Mouse (Mus musculus) neural tube, embryonic 13.5 days (tissue): ENCODE measurements at regions not wholly inside any gene's neighbourhood (a gene's known extent, or its start where the extent isn't known, plus 50 kb on each side); places are given as distances from the start of the nearest gene placed in this dataset.

ENCODE experiments used
- ATAC-seq: fragments of 200-750 bp; cut with Nextera tagmentation; 2 replicates; pipeline ENCODE4 v1.8.0; 2017; ENCODE audit warnings: low read depth, mild to moderate bottlenecking, moderate TSS enrichment, moderate library complexity
- H3K27ac ChIP-seq: fragments of 300-500 bp; sonication (generic); replicated peaks from 2 replicates; pipeline ENCODE4 v1.5.1; 2015; ENCODE audit warnings: moderate library complexity, mild to moderate bottlenecking, inconsistent platforms
- H3K27me3 ChIP-seq: fragments of 300-500 bp; sonication (generic); 2 replicates; pipeline ENCODE4 v1.6.1; 2015; ENCODE audit warnings: mild to moderate bottlenecking, inconsistent platforms
- H3K36me3 ChIP-seq: fragments of 300-500 bp; sonication (generic); 2 replicates; pipeline ENCODE4 v1.6.1; 2015; ENCODE audit warnings: mild to moderate bottlenecking, inconsistent platforms
- H3K4me1 ChIP-seq: fragments of 300-500 bp; sonication (generic); replicated peaks from 2 replicates; pipeline ENCODE4 v1.6.1; 2015; ENCODE audit warnings: inconsistent platforms
- H3K4me2 ChIP-seq: fragments of 300-500 bp; sonication (generic); 2 replicates; pipeline ENCODE4 v1.6.1; 2015; ENCODE audit warnings: inconsistent platforms, mild to moderate bottlenecking, moderate library complexity
- H3K4me3 ChIP-seq: fragments of 300-500 bp; sonication (generic); 2 replicates; pipeline ENCODE4 v1.5.1; 2015; ENCODE audit warnings: mild to moderate bottlenecking, inconsistent platforms
- H3K9ac ChIP-seq: fragments of 300-500 bp; sonication (generic); 2 replicates; pipeline ENCODE4 v1.6.1; 2015; ENCODE audit warnings: moderate library complexity, mild to moderate bottlenecking, inconsistent platforms
- H3K9me3 ChIP-seq: fragments of 300-500 bp; sonication (generic); 2 replicates; pipeline ENCODE4 v1.6.1; 2016; ENCODE audit warnings: inconsistent platforms
- WGBS: fragments of 180-500 bp; shearing (Covaris S2); methylation state at CpG from one replicate; pipeline ENCODE4 v1.1.7; 2015; 5-methylcytosine and 5-hydroxymethylcytosine counted together

DNA sequence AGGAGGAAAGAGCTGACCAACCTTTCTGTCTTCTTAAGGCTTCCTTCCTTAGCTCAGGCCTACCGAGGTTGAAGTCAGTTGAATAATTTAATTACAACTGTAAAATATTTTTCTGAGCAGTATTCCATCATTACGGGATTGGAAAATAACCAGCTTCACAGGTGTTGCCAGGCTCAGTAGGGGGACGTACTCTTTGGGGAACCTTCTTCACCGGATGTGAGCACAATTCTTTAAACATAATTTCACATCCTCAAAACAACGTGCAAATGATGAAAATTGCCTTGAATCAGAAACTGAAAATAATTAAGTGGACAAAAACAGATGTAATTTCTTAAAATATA lies 515.9 kb downstream of the Tns3 start:
- H3K36me3 ChIP-seq = no peaks in the 10 kb centered on the region
- H3K27me3 ChIP-seq = no peaks in the 10 kb centered on the region
- no peaks in the 10 kb centered on the region for H3K4me1 ChIP-seq
- no peak overlapping the region for H3K27ac ChIP-seq
- WGBS = 87% methylated on average over 5 of the region's 5 CpGs
- no peaks in the 10 kb centered on the region for H3K9me3 ChIP-seq
- no peak overlapping the region for H3K9ac ChIP-seq
- no peak overlapping the region for H3K4me2 ChIP-seq
- ATAC-seq = no peak
- H3K4me3 ChIP-seq = no peak overlapping the region

DNA sequence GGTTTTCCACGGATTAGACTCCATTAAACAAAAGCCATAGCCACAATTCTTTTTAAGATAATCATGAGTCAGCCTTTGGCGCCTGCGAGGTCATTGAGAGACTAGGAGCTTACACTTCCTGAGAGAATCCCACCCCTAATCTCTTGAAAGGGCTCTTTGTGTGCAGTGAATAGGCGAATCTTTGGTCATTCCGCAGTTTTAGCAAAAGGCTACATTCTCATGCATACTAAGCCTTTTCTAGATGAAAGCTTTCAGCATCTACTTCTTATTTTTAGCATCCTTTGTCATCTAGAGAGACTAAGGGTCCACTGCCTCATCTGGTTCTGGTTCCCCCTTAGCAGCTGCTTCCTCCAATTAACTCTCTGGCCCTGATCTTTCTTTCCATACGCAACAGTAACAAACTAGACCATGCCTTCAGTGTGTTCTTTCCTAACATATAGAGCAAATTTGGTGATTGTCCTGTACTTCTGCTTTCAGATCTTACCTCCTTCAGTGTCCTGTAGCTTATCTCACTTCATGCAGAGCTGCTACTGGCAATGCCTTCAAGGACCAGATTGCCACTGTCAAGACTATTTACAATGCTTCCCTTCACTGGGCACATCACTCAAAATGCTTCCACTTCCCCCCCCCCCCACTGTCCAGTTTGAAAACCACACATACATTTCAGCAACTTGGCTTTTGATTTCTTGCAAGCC lies 516.4 kb downstream of the Tns3 start:
- no peak for ATAC-seq

DNA sequence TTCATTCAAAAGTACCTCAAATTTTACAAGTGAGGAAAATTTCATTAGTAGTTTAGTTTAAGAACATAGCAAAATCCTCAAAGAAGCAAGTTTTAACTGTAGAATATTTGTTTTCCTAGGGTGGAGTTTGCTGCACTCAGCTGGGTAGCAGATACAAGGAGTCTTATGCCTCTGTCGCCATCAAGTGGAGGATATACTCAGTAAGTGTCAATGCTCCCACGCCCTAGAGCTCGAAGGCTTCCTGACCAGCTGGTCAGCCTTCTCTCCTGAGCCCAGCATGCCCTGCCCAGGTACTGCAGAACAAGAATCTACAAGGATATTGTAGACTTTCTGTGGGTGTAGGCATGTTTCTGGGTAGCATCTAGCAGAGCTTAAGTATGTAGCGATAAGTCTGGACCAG lies 527.0 kb downstream of the Tns3 start:
- Histone ChIP-seq H3K27me3 (no peaks in the 10 kb centered on the region), H3K4me2 (no peak overlapping the region), H3K4me1 (no peaks in the 10 kb centered on the region), H3K9me3 (no peaks in the 10 kb centered on the region), H3K9ac (no peak overlapping the region), H3K4me3 (no peak overlapping the region), H3K36me3 (no peaks in the 10 kb centered on the region), H3K27ac (no peak overlapping the region)
- no peak for ATAC-seq
- WGBS = 55% methylated on average over 4 of the region's 4 CpGs

More for the DNA sequence above, 516.4 kb downstream of the Tns3 start:
- 28% methylated on average over 6 of the region's 6 CpGs for whole genome bisulfite sequencing
- Histone ChIP-seq H3K27ac (no peak overlapping the region), H3K36me3 (no peaks in the 10 kb centered on the region), H3K4me2 (no peak overlapping the region), H3K9ac (no peak overlapping the region), H3K4me1 (no peaks in the 10 kb centered on the region), H3K4me3 (no peak overlapping the region), H3K27me3 (no peaks in the 10 kb centered on the region), H3K9me3 (no peaks in the 10 kb centered on the region)

DNA sequence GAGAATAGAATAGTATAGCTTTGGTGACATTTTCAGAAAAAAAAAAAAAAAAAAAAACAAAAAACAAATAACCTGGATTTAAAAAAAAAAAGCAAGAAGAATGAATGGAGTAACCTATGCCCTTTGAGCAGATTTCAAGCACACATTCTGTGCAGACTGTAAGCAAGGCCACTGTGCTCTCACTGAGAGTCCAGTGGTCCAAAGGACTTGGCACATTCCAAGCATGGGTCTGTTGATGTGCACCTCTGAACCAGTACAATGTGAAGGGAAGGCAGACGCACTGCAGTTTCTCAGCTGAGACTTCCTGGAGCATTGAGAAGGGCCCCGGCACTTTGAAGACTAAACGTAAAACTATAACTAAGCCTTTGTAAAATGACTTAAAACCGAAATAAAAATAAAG lies 527.7 kb downstream of the Tns3 start:
- Histone ChIP-seq H3K36me3 (no peaks in the 10 kb centered on the region), H3K9me3 (no peaks in the 10 kb centered on the region), H3K27me3 (no peaks in the 10 kb centered on the region), H3K4me1 (no peaks in the 10 kb centered on the region), H3K27ac (no peak overlapping the region), H3K4me3 (no peak overlapping the region), H3K4me2 (no peak overlapping the region), H3K9ac (no peak overlapping the region)
- ATAC-seq = no peak
- WGBS = 87% methylated on average over 4 of the region's 4 CpGs

DNA sequence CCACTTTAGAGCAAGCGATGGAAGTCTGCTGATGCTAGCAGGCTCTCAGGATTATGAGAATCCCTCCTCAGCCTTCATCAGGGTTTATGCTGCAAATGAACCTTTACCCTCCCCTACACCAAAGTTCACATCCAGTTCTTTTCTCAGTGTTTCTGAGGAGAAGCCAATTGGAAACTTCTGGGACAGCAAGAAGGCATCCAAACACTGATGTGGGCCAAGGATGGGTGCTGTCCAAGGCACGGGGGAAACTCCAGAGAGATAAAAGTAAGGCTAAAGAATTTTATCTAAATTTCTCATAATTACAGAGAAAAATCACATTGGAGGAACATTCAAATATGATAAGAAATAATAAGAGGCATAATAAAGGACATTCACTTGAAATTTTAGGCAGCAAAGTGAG lies 555.0 kb downstream of the Tns3 start:
- no peaks in the 10 kb centered on the region for H3K27me3 ChIP-seq
- H3K27ac ChIP-seq = no peak overlapping the region
- H3K9me3 ChIP-seq = no peaks in the 10 kb centered on the region
- no peak overlapping the region for H3K4me3 ChIP-seq
- no peak overlapping the region for H3K9ac ChIP-seq
- no peaks in the 10 kb centered on the region for H3K36me3 ChIP-seq
- ATAC-seq = no peak
- H3K4me1 ChIP-seq = no peaks in the 10 kb centered on the region
- H3K4me2 ChIP-seq = no peak overlapping the region
- WGBS = 83% methylated on average over 2 of the region's 2 CpGs

DNA sequence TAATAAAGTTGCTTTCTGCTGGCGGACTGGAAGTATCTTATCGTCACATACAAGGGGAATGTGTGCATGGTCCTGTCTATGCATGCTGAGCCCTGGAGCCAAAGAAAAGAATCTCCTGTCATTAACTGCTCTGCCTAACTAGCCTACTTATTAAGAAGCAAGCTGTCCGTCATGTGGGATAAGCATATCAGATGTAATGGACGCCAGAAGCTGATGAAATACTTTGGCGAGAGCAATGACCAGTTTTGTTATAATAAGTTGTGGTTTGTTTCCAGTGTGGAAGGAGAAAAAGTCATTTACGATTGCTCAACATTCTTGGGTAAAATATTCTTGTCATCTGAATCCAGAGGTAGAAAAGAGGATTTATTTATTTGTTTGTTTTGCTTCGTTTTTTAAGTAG lies 563.2 kb downstream of the Tns3 start:
- no peak overlapping the region for H3K4me2 ChIP-seq
- no peaks in the 10 kb centered on the region for H3K36me3 ChIP-seq
- no peak overlapping the region for H3K4me3 ChIP-seq
- no peak for ATAC-seq
- no peaks in the 10 kb centered on the region for H3K27me3 ChIP-seq
- no peak overlapping the region for H3K9ac ChIP-seq
- no peaks in the 10 kb centered on the region for H3K4me1 ChIP-seq
- H3K9me3 ChIP-seq = no peaks in the 10 kb centered on the region
- 86% methylated on average over 7 of the region's 7 CpGs for WGBS
- H3K27ac ChIP-seq = no peak overlapping the region

DNA sequence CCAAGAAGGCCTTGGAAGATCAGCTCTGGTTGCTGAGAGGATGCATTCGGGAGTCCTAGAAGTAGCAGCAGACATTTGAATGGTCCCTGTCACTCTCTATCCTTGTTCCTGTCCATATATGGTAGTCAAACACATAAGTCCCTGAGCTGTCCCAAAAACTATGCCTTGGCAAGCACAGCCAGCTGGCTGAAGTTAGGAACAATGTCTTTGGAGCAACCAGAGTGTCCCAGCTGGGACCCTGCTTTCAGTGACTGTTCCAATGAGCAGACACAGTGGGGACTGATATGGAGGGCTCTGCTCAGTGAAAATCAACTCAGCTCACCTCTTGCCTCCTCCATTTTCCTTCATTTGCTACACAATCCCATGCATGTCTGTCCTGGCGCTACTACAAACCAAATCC lies 580.0 kb downstream of the Tns3 start:
- Histone ChIP-seq H3K9ac (no peak overlapping the region), H3K9me3 (no peaks in the 10 kb centered on the region), H3K27ac (no peak overlapping the region), H3K4me3 (no peak overlapping the region), H3K4me2 (no peak overlapping the region), H3K27me3 (no peaks in the 10 kb centered on the region), H3K36me3 (no peaks in the 10 kb centered on the region), H3K4me1 (no peaks in the 10 kb centered on the region)
- no peak for ATAC-seq
- 86% methylated on average over 2 of the region's 2 CpGs for WGBS

DNA sequence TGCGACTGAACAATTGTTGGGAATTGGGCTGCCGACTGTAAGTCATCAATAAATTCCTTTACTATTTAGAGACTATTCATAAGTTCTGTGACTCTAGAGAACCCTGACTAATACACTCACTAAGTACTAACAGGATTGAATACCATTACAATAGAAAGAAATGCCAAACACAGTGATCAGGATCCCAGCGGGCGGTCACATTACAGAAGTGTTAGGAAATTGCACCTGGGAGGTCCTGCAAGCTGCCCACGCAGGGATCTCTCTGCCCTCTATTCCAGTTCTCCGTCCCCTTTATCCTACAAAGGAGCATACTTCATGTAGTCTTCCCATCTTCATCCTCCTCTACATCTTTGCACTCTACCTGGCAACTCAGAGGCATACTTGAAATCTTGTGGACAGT lies 581.5 kb downstream of the Tns3 start:
- H3K4me2 ChIP-seq = no peak overlapping the region

DNA sequence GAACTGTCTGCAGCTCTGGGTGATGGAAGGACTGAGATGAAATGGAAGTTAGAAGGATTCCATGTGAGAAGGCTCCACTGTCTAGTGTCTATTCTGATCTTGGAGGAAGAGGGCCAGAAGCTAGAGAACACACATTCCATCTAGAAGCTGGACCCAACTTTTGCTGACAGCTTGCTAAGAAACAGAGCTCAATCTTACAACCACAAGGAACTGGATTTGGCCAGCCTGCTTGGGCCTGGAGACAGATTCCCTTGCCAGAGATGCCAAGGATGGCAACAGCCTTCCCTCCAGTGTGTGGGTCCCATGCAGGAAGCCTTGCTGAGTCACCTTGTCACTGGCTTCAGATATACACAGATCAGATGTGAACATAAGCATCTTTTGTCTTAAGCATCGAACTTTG lies 591.0 kb downstream of the Tns3 start:
- no peak overlapping the region for H3K4me2 ChIP-seq
- peaks cover 7% of the 10 kb centered on the region; the same call in 1 of the 2 replicates for H3K4me1 ChIP-seq
- H3K27ac ChIP-seq = no peak overlapping the region
- H3K9ac ChIP-seq = no peak overlapping the region
- H3K36me3 ChIP-seq = no peaks in the 10 kb centered on the region
- H3K4me3 ChIP-seq = no peak overlapping the region
- no peak for ATAC-seq
- H3K9me3 ChIP-seq = no peaks in the 10 kb centered on the region
- no peaks in the 10 kb centered on the region for H3K27me3 ChIP-seq
- WGBS = 79% methylated on average over 1 of the region's 1 CpGs

More for the DNA sequence above, 581.5 kb downstream of the Tns3 start:
- H3K36me3 ChIP-seq = no peaks in the 10 kb centered on the region
- H3K9ac ChIP-seq = no peak overlapping the region
- ATAC-seq = no peak
- no peaks in the 10 kb centered on the region for H3K4me1 ChIP-seq
- WGBS = 88% methylated on average over 5 of the region's 6 CpGs
- no peak overlapping the region for H3K4me3 ChIP-seq
- H3K27me3 ChIP-seq = no peaks in the 10 kb centered on the region
- H3K27ac ChIP-seq = no peak overlapping the region
- no peaks in the 10 kb centered on the region for H3K9me3 ChIP-seq

DNA sequence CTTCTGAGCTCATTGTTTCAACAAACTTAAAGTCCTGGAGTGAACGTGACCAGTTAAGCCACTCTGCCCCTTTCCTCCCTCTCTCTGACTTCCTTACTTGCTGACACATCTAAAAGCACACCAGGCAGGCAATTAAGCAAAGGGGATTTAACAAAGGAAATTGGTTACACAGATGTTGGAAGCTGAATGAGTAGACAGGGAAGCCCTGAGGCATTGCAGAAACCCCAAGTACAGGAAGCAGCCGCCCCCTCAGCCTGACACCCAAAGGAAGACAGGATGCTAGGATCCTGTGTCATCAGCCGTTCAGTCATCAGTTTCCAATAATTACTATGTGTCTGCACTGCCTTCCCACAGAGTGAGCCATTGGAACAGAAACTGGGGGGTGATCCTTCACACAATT lies 595.5 kb downstream of the Tns3 start:
- 20% methylated on average over 3 of the region's 3 CpGs for WGBS
- H3K27ac ChIP-seq = no peak overlapping the region
- no peak overlapping the region for H3K9ac ChIP-seq
- peak; percentile 47 for ATAC-seq
- no peaks in the 10 kb centered on the region for H3K27me3 ChIP-seq
- H3K9me3 ChIP-seq = no peaks in the 10 kb centered on the region
- H3K4me3 ChIP-seq = no peak overlapping the region
- H3K36me3 ChIP-seq = no peaks in the 10 kb centered on the region
- no peak overlapping the region for H3K4me2 ChIP-seq
- peaks cover 7% of the 10 kb centered on the region; the same call in 1 of the 2 replicates for H3K4me1 ChIP-seq

DNA sequence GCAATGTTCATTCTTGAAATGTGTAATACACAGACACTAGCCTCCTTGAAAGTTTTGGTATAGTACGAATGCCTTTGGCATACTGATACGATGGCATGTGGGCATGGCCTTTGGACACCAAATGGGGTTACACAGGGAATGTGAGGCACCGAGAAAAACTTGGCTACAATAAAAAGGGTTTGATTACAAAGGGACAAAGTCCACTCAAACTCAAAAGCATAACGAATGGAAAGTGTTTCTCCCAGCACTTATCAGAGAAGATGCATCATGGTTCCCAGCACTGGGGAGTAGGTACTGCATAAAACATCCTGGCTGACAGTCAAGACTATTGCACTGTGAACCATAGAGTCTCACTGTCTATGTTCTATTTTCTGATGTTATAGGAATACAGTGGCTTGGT lies 597.0 kb downstream of the Tns3 start:
- H3K36me3 ChIP-seq = no peaks in the 10 kb centered on the region
- H3K4me1 ChIP-seq = peaks cover 7% of the 10 kb centered on the region; the same call in 1 of the 2 replicates
- no peak overlapping the region for H3K27ac ChIP-seq
- H3K9ac ChIP-seq = no peak overlapping the region
- ATAC-seq = no peak
- H3K27me3 ChIP-seq = no peaks in the 10 kb centered on the region
- H3K9me3 ChIP-seq = no peaks in the 10 kb centered on the region
- no peak overlapping the region for H3K4me2 ChIP-seq
- 89% methylated on average over 4 of the region's 4 CpGs for WGBS
- H3K4me3 ChIP-seq = no peak overlapping the region

DNA sequence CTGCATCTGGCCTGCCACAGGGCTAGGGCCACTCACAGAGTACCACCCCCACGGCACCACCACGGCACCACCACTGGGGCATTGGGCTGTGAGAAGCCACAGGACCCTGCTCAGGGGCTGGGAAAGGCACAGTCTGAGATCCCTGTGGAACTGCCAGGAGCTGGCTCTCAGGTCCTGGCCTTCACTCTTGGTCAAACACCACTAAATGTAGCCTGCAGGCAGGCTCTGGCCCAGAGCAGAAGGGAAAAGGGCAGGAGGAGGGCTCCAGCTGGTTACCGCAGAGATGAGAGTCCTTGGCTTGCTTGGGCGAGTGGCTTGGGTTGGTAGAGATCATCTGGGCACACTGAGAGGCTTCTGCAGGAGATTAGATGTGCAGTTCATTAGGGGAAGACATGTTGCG lies 598.5 kb downstream of the Tns3 start:
- Histone ChIP-seq H3K4me3 (no peak overlapping the region), H3K27ac (no peak overlapping the region), H3K9ac (no peak overlapping the region), H3K4me1 (peaks cover 7% of the 10 kb centered on the region; the same call in 1 of the 2 replicates), H3K27me3 (no peaks in the 10 kb centered on the region), H3K9me3 (no peaks in the 10 kb centered on the region), H3K36me3 (no peaks in the 10 kb centered on the region), H3K4me2 (no peak overlapping the region)
- ATAC-seq = no peak
- 86% methylated on average over 5 of the region's 5 CpGs for WGBS

DNA sequence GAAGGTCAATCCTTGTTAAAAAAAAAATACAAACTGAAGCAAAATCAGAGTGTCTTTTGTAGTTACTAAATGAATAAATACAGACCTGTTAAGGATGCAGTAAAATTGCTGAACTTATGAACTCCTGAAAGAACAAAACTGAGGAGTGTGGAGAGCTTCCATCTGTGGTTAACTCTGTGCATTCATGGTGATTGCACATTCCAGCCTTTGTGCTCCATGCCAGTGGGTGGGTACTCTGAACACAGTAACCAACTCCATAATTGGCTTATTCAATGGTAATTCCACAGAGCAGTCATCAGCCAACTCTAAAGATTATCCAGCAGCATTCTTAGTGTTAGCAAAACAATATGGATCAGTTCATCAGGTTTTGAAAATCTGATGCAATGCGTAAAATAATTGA lies 599.2 kb downstream of the Tns3 start:
- no peaks in the 10 kb centered on the region for H3K9me3 ChIP-seq
- no peaks in the 10 kb centered on the region for H3K36me3 ChIP-seq
- H3K27me3 ChIP-seq = no peaks in the 10 kb centered on the region
- H3K4me3 ChIP-seq = no peak overlapping the region
- H3K4me2 ChIP-seq = no peak overlapping the region
- WGBS = 90% methylated on average over 1 of the region's 1 CpGs
- no peak for ATAC-seq
- H3K9ac ChIP-seq = no peak overlapping the region
- peaks cover 7% of the 10 kb centered on the region; the same call in 1 of the 2 replicates for H3K4me1 ChIP-seq
- H3K27ac ChIP-seq = no peak overlapping the region
